Mouse (Mus musculus): ENCODE results near the gene Dscaml1.

DNA sequence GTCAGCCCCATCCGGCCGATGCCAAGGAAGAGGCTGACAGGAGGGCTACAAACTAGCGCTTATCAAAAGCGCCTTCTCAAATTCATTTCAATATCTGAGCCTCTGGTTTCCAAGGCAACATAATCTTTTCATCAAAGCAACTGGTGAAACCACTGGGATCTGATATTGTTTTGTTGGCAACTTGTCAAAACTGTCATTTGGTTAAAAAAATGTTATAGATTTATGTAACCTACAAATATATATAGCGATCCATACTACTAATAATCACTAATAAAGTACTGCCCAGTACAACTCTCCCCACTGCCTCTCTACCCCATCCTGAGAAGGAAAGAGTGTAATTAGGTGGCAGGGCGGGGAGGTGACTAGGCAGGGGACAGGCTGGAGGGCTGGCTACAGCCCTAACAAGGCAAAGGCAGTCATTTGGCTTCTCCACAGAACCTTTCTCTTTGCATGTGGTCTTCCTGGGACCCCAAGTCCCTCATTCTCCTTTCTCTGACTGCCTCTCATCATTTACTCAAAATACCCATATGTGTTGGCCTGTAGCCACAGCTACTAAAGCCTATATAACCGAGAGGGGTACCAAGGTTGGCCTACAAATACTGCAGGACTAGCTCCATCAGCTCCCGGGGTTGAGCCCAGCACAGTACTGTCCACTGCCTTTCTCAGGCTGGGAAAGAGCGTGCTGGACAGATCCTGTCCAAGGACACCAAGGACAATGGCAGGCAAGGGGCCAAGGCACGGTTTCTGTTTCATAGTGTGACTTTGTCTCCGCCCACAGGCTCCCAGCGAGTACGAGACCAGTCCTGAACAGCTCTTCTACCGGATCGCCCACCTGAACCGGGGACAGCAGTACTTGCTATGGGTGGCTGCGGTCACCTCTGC lies 313.5 kb downstream of the Dscaml1 start:
- TF ChIP-seq POLR2A (IDR thresholded peaks at IDR 0.05; ENCODE audit: low read depth, low read length), result no peak
- no peak for TF ChIP-seq CTCF (IDR thresholded peaks at IDR 0.05; ENCODE audit: extremely low read depth, insufficient read length, insufficient replicate concordance, low read depth, low read length)

All from small intestine, adult 2 months (tissue).